Mouse (Mus musculus) cerebellum, adult 2 months (tissue): ENCODE measurements at regions not wholly inside any gene's neighbourhood (a gene's known extent, or its start where the extent isn't known, plus 50 kb on each side); places are given as distances from the start of the nearest gene placed in this dataset.

ENCODE experiments used
- DNase-seq, 2 experiments: peaks; one replicate each; pipeline ENCODE4 v3.0.0; 2021
- H3K27ac ChIP-seq: fragments of 200-500 bp; 2 replicates; pipeline ENCODE4 v1.5.1; 2012; ENCODE audit warnings: low read length, control low read depth, inconsistent platforms; ENCODE audit not compliant: insufficient read depth
- H3K27me3 ChIP-seq: fragments of 200-500 bp; 2 replicates; pipeline ENCODE4 v1.6.1; 2012; ENCODE audit warnings: inconsistent platforms, mild to moderate bottlenecking, low read length, moderate library complexity; ENCODE audit not compliant: control insufficient read depth, insufficient read depth
- H3K4me1 ChIP-seq: fragments of 200-500 bp; 2 replicates; pipeline ENCODE4 v1.6.1; 2011; ENCODE audit warnings: low read length; ENCODE audit not compliant: control insufficient read depth, insufficient read depth
- H3K4me3 ChIP-seq: fragments of 200-500 bp; replicated peaks from 2 replicates; pipeline ENCODE3; 2011; ENCODE audit warnings: mild to moderate bottlenecking, low read depth, low read length, control low read depth; ENCODE audit not compliant: insufficient read depth
- CTCF ChIP-seq: fragments of 200-500 bp; IDR thresholded peaks from 2 replicates; pipeline ENCODE4 v1.5.1; 2011; ENCODE audit warnings: low read depth, mild to moderate bottlenecking, control low read depth, low read length, moderate library complexity, borderline replicate concordance; ENCODE audit not compliant: insufficient read depth
- POLR2A ChIP-seq: fragments of 200-500 bp; IDR thresholded peaks from 2 replicates; pipeline ENCODE4 v1.6.1; 2011; ENCODE audit warnings: low read length, control low read depth, borderline replicate concordance; ENCODE audit not compliant: insufficient read depth

GRCm38 (mm10) chr10:65058086-65058485 is 968.0 kb upstream of the Lrrtm3 start:
- Histone ChIP-seq H3K27ac (no peak overlapping the region), H3K4me1 (no peaks in the 10 kb centered on the region)

More at GRCm38 (mm10) chr10:65058086-65058485, 968.0 kb upstream of the Lrrtm3 start:
- H3K27me3 ChIP-seq, result no peaks in the 10 kb centered on the region
- TF ChIP-seq POLR2A (no peak), CTCF (no peak)
- no peak overlapping the region for H3K4me3 ChIP-seq
- DNase-seq, result no peak
